Mouse (Mus musculus): Measurements from ENCODE around the gene Slc9a6.

The Slc9a6 gene

GRCm38 (mm10) chrX:56667296-56667695 lies 57.7 kb downstream of the Slc9a6 start:
- DNase-seq: no peak

GRCm38 (mm10) chrX:56668051-56668450 lies 58.5 kb downstream of the Slc9a6 start:
- DNase-seq: no peak

GRCm38 (mm10) chrX:56668501-56668900 lies 58.9 kb downstream of the Slc9a6 start:
- no peak for DNase-seq

- DNase-seq: peak; percentile 28
Measured at GRCm38 (mm10) chrX:56675556-56675955, 66.0 kb downstream of the Slc9a6 start.

- no peak for DNase-seq
Measured at GRCm38 (mm10) chrX:56677736-56678135, 68.2 kb downstream of the Slc9a6 start.

- no peak for DNase-seq
Measured at GRCm38 (mm10) chrX:56679066-56679465, 69.5 kb downstream of the Slc9a6 start.

GRCm38 (mm10) chrX:56682156-56682720 lies 72.7 kb downstream of the Slc9a6 start:
- DNase-seq: no peak

- peak; percentile 52 for DNase-seq
Measured at GRCm38 (mm10) chrX:56683521-56683920, 74.0 kb downstream of the Slc9a6 start.

- no peak for DNase-seq
Measured at GRCm38 (mm10) chrX:56692554-56692953, 83.0 kb downstream of the Slc9a6 start.

- no peak for DNase-seq
Measured at GRCm38 (mm10) chrX:56694539-56694938, 85.0 kb downstream of the Slc9a6 start.

- no peak for DNase-seq
Measured at GRCm38 (mm10) chrX:56697199-56697780, 87.7 kb downstream of the Slc9a6 start.

- DNase-seq: no peak
Measured at GRCm38 (mm10) chrX:56697886-56698285, 88.3 kb downstream of the Slc9a6 start.

- no peak for DNase-seq
Measured at GRCm38 (mm10) chrX:56701261-56701660, 91.7 kb downstream of the Slc9a6 start.

GRCm38 (mm10) chrX:56703965-56704562 lies 94.5 kb downstream of the Slc9a6 start:
- no peak for DNase-seq

GRCm38 (mm10) chrX:56708592-56709370 lies 99.2 kb downstream of the Slc9a6 start:
- DNase-seq: no peak

- DNase-seq: no peak
Measured at GRCm38 (mm10) chrX:56710522-56710921, 101.0 kb downstream of the Slc9a6 start.

- DNase-seq: no peak
Measured at GRCm38 (mm10) chrX:56712666-56713065, 103.1 kb downstream of the Slc9a6 start.

Measured in lung, postnatal 36 days (tissue).